Mouse (Mus musculus): ENCODE results near the gene Slc41a2.

Slc41a2 gene

GRCm38 (mm10) chr10:83184480-83185069 is 153.1 kb downstream of the Slc41a2 start:
- DNase-seq (ENCODE audit: low read depth, low spot score), result no peak
- Histone ChIP-seq H3K36me3 (ENCODE audit: control insufficient read depth, insufficient read depth, low read length, poor library complexity, severe bottlenecking) (no peaks in the 10 kb centered on the region), H3K27me3 (ENCODE audit: control insufficient read depth, insufficient read depth, low read length, poor library complexity, severe bottlenecking) (no peaks in the 10 kb centered on the region)

DNA sequence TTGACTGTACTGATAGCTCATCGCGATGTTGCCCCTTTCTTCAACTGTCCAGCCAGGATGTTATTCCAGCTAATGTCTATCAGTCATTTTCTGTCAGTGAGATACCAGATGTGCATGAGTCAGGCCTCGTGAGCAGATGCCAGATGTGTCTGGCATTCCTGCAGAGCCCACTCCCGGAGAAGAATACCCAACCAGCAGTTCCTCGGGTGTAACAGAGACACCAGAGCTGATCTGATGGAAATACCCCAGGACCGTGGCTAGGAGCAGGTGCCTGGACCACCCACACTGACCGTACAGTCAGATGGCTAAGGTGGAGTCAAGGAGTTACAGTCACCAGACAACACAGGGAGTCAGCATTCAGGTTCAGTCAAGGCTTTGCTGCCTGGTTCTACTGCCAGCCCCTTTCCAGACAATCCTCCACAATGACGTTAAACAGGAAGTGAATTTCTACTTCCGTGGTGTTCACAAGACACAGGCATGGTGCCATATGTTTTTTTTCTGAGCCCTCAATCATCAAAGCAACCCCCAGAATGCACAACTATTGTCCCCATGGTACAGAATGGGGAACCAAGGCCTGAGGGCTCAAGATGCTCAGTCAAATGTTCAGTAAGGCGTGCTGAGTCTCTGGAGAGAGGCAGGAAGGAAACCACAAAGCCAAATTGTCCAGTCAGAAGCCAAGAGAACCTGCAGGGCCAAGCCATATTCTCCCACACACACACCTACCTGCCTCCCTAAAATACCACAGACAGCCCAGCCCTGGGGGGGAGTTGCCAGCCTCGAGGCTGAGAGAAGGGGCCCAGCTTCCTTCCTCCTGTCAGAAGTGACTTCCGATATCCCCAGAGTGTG is 153.8 kb downstream of the Slc41a2 start:
- Histone ChIP-seq H3K36me3 (ENCODE audit: control insufficient read depth, insufficient read depth, low read length, poor library complexity, severe bottlenecking) (no peaks in the 10 kb centered on the region), H3K27me3 (ENCODE audit: control insufficient read depth, insufficient read depth, low read length, poor library complexity, severe bottlenecking) (no peaks in the 10 kb centered on the region)
- DNase-seq (ENCODE audit: low read depth, low spot score), result peak; percentile 67

GRCm38 (mm10) chr10:83182573-83182960 is 155.1 kb downstream of the Slc41a2 start:
- DNase-seq (ENCODE audit: low read depth, low spot score), result peak; percentile 74
- no peaks in the 10 kb centered on the region for H3K27me3 ChIP-seq (ENCODE audit: control insufficient read depth, insufficient read depth, low read length, poor library complexity, severe bottlenecking)
- H3K36me3 ChIP-seq (ENCODE audit: control insufficient read depth, insufficient read depth, low read length, poor library complexity, severe bottlenecking), result no peaks in the 10 kb centered on the region

- no peak for DNase-seq (ENCODE audit: low read depth, low spot score)
- Histone ChIP-seq H3K36me3 (ENCODE audit: control insufficient read depth, insufficient read depth, low read length, poor library complexity, severe bottlenecking) (no peaks in the 10 kb centered on the region), H3K27me3 (ENCODE audit: control insufficient read depth, insufficient read depth, low read length, poor library complexity, severe bottlenecking) (no peaks in the 10 kb centered on the region)
Measured at GRCm38 (mm10) chr10:83181831-83182572, 155.7 kb downstream of the Slc41a2 start.
